Mouse (Mus musculus) cerebellum, adult 2 months (tissue): ENCODE results near the gene Wdr73.

Experiments
- CTCF ChIP-seq: fragments of 200-500 bp; IDR thresholded peaks from 2 replicates; pipeline ENCODE4 v1.5.1; 2011; ENCODE audit warnings: low read depth, mild to moderate bottlenecking, control low read depth, low read length, moderate library complexity, borderline replicate concordance; ENCODE audit not compliant: insufficient read depth
- POLR2A ChIP-seq: fragments of 200-500 bp; IDR thresholded peaks from 2 replicates; pipeline ENCODE4 v1.6.1; 2011; ENCODE audit warnings: low read length, control low read depth, borderline replicate concordance; ENCODE audit not compliant: insufficient read depth

- no peak for TF ChIP-seq POLR2A
- no peak for TF ChIP-seq CTCF
Measured at GRCm38 (mm10) chr7:80893086-80893752, 7.8 kb downstream of the Wdr73 start.
